Mouse (Mus musculus) stomach, postnatal 0 days (tissue): Measurements from ENCODE around the gene Tmem63a.

Source experiments
- CTCF ChIP-seq: IDR thresholded peaks from 2 replicates; pipeline ENCODE4 v1.5.1; 2016; ENCODE audit warnings: antibody characterized with exemption, low read depth, mild to moderate bottlenecking, moderate library complexity
- EP300 ChIP-seq: optimal IDR thresholded peaks from 2 replicates; pipeline ENCODE3; 2016; ENCODE audit warnings: antibody characterized with exemption

DNA sequence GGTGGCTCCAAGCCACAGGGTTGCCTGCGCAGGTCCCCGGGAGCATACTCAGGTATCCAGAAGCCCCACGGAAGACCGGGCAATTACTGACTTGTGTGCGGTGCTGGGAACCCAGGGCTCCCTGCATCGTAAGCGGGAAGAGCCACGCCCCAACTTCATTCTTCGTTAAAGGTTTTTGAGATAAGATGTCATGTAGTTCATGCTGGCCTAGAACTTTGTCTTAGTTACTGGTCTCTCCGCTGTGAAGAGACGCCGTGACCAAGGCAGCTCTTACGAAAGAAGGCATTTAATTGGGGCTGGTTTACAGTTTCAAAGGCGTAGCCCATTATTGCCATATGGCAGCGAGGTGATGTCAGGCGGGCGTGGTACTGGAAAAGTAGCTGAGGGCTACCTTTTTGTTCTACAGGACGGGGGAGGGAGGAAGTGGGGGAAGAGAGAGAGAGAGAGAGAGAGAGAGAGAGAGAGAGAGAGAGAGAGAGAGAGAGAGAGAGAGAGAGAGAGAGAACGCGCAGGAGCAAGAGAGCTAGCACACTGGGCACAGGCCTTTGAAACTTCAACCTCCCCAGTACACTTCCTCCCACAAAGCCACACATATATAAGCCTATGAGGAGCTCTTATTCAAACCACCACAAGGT, 30.4 kb upstream of the Tmem63a start:
- TF ChIP-seq EP300: no peak
- TF ChIP-seq CTCF: no peak
